Mouse (Mus musculus) neutrophil, adult 65 days (primary cell): ENCODE results near the gene Acsl3. TPM values are rescaled to one million over a fixed set of nuclear protein-coding genes. Genes with fewer than 3 reads are reported as not detected.

Source experiments
- total RNA-seq: library from RNA; stranded (reverse); gene quantifications from 2 replicates; pipeline ENCODE4 v1.2.4, GENCODE M21; 2023

The Acsl3 gene
- total RNA-seq: 1.4 and 1.8 TPM in 2 replicates

DNA sequence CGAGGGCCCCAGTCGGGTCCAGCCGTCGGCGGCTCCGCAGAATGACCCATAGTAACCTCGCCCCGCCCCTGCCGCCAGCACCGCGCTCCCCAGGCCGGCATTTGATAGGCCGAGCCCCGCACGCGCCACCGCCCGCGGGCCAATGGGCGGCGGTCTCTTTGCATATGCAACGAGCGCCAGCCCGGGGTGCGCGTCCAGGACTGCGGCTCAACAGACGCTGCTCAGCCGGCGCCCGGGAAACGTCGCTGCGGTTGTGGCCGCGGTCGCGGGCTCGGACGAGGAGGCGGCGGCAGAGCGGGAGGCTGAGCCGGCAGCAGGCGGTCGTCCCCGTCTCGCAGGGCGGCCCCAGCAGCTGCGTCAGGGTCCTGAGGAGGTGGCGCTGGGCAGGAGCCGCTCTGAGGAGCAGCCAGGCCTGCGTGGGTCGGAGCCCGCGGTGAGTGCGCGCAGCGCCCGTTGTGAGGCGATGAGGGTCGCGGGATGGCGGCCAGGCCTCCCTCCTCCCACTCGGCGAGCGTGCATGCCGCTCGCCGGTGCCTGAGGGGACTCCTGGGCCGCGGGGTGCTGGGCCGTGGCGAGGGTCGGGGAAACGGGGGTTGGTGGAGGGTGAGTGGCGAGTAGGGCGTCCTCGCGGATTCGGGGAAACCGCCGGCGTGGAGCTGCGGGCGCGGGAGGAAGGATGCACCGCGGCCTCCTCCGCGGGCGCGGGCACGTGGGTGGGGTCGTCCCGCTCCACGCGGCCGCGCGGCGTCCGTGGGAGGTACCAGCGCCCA, at the start of gene Acsl3, which contains the start of gene Utp14b:
Gene Acsl3, plus strand, starts transcription at position 155 of the 770 bp plus-strand sequence.
Gene Utp14b, plus strand, starts transcription at position 368 of the 770 bp plus-strand sequence.

Other genes with a start within 250 kb of the Acsl3 start
- 8.8 and 9.0 TPM in 2 replicates for gene Farsb, start 168.9 kb upstream of the Acsl3 start, total RNA-seq
- gene Mogat1, start 146.8 kb upstream of the Acsl3 start, total RNA-seq: not detected in 2 replicates
- not detected in 2 replicates for gene BC035947, start 145.7 kb upstream of the Acsl3 start, total RNA-seq
- 5.1 and 5.8 TPM in 2 replicates for gene Utp14b, start 213 bp downstream of the Acsl3 start, total RNA-seq
- not detected in 2 replicates for gene Kcne4, start 158.9 kb downstream of the Acsl3 start, total RNA-seq